Mouse (Mus musculus): ENCODE results near the gene Hcrt. TPM values are rescaled to one million over a fixed set of nuclear protein-coding genes. Genes with fewer than 3 reads are reported as not detected.
"Not testable (repeated sequence)": the region's sequence is repeated elsewhere in the genome, so short reads cannot be mapped to it uniquely, and the experiment has no call there.

Gene Hcrt
- 0.38 and 1.3 TPM in 2 replicates for polyA plus RNA-seq (2015; fragmentation: Nextera tagmentation; extraction: Ambion mirVana)

DNA sequence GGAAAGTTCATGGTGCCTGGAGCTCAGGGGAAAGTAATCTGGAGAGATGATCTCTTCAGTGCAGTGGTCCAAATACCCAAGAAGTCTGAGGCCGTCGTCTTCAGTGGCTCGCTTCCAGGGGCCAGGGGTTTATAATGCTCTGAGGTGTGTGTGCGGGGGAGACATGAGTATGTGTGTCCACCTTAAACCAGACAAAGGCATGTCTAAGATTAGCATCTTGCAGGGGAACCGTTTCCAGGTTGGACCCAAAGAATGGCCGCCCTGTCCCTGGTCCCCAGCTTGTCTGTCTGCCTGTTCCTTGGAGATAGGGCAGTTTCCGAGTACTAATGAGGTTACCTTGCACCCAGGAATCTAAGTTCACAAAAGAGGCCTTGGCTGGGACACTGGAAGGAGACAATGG lies at the start of gene Hcrt:
Gene Hcrt, minus strand, starts transcription at position 101 of the 400 bp plus-strand sequence.
- Histone ChIP-seq H3K36me3 (no peaks in the 10 kb centered on the region), H3K4me3 (peak within 1 kb of the TSS; percentile 43), H3K9me3 (no peaks in the 10 kb centered on the region), H3K27ac (replicated peaks) (peak within 1 kb of the TSS; percentile 61), H3K27me3 (no peaks in the 10 kb centered on the region), H3K9ac (peak within 1 kb of the TSS; percentile 47), H3K4me1 (replicated peaks) (peaks cover 35% of the 10 kb centered on the region), H3K4me2 (peak within 1 kb of the TSS; percentile 65)
- ATAC-seq (ENCODE audit: low FRiP score, low read depth) = no peak
- 91% methylated on average over 7 of the region's 7 CpGs for WGBS

DNA sequence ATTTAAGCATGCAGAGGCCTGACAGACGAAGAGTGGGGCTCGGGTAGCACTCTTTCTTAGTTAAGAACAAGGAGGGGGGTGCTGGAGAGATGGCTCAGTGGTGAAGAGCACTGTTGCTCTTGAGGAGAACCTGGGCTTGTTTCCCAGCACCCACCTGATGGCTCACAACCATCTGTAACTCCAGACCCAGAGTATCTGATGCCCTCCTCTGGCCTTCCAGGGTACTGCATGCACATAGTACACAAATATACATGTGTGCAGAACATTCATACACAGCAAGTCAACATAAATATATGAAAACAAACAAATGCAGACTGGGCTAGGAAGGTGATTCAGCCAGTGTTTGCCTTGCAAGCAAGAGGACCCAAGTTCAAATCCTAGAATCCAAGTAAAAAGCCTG lies 48.4 kb upstream of the Hcrt start:
- Histone ChIP-seq H3K36me3 (no peaks in the 10 kb centered on the region), H3K4me2 (no peak overlapping the region), H3K4me3 (no peak overlapping the region), H3K9ac (no peak overlapping the region), H3K4me1 (replicated peaks) (no peaks in the 10 kb centered on the region), H3K27me3 (no peaks in the 10 kb centered on the region), H3K9me3 (no peaks in the 10 kb centered on the region), H3K27ac (replicated peaks) (no peak overlapping the region)
- ATAC-seq (ENCODE audit: low FRiP score, low read depth) = no peak
- 98% methylated on average over 2 of the region's 2 CpGs for WGBS

GRCm38 (mm10) chr11:100810516-100810915 lies 47.8 kb upstream of the Hcrt start:
- no peak overlapping the region for H3K4me2 ChIP-seq
- no peak for ATAC-seq (ENCODE audit: low FRiP score, low read depth)
- H3K4me3 ChIP-seq = no peak overlapping the region
- no peak overlapping the region for H3K9ac ChIP-seq
- H3K4me1 ChIP-seq (replicated peaks) = no peaks in the 10 kb centered on the region
- WGBS = 89% methylated on average over 9 of the region's 9 CpGs
- H3K36me3 ChIP-seq = no peaks in the 10 kb centered on the region
- H3K27ac ChIP-seq (replicated peaks) = no peak overlapping the region
- no peaks in the 10 kb centered on the region for H3K27me3 ChIP-seq
- H3K9me3 ChIP-seq = no peaks in the 10 kb centered on the region

DNA sequence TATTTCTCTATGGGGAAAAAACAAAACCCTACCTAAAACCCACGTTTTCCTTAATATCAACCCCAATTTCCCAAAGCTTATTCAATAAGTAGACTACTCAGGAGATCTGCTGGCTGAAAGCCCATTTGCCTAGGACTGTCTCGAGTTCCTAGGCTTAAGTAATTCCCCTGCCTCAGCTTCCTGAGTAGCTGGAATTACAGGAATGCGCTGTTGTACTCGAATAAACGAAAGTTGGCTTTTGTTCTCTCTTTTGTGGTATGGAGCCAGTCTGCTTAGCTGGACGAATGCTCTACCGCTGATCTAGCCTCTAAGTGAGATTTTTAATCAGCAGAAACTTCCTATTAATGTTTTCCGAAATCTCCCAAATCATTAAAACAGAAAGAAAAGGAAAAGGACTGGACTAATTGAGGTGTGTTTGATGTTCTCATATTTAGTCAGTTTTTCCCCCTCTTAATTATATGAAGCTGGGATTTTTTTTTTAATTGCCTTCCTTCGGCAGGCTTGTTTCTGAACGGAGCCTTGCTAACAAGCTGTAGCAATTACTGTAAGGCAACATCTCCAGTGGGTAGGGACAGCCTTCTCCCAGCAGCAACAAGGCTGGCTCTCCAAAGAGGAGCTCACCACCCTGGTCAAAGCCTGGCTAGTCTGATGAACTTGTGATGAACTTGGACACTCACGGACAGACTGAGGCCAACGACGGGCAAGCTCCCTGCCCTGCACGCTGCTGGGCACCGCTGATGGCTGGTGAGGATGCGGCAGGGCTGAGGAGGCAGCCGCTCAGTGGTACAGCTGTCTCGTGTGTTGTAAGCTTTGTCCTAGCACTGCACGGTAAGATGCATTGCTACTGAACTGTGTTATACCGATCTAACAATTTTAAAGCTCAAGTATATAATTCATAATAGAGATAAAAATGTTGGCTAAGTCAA lies 43.9 kb upstream of the Hcrt start:
- Histone ChIP-seq H3K4me3 (no peak overlapping the region), H3K27me3 (no peaks in the 10 kb centered on the region), H3K36me3 (peaks cover 27% of the 10 kb centered on the region), H3K4me1 (replicated peaks) (no peaks in the 10 kb centered on the region), H3K4me2 (no peak overlapping the region), H3K9me3 (no peaks in the 10 kb centered on the region), H3K27ac (replicated peaks) (no peak overlapping the region), H3K9ac (no peak overlapping the region)
- 75% methylated on average over 20 of the region's 20 CpGs for WGBS
- no peak for ATAC-seq (ENCODE audit: low FRiP score, low read depth)

DNA sequence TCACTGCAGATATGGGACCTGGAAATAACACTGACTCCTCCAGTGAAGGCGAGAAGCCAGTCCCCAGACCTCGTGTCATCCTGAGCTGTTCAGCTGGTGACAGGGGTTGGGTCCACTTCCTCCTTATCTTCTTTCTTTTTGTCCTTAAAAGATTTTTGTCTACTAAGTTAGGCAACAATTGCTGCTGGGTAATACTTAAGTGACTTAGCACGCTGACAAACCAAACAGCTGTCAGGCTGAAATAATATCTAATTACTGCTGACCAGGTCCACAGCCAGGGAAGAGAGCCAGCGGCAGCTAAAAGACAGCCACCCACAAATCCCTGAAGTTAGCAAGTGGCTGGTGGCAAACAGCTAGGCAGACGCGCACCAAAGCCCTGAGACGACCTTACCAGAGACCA lies 42.8 kb upstream of the Hcrt start:
- WGBS = 85% methylated on average over 7 of the region's 7 CpGs

DNA sequence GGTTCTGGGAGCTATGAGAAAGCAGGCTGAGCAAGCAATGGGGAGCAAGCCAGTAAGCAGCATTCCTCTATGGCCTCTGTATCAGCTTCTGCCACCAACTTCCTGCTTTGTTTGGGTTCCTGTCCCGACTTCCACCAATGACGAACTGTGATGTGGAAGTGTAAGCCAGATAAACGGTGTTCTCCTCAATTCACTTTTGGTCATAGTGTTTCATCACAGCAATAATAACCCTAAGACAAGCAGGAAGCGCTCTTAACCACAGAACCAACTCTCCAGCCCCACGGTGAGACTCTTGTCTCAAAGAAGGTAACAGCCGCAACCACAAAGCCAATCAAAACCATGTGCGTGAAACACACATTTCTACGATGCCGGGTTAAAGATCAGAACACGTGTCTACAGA lies 41.7 kb upstream of the Hcrt start:
- WGBS = 95% methylated on average over 10 of the region's 10 CpGs
- peaks cover 37% of the 10 kb centered on the region for H3K36me3 ChIP-seq

More for the DNA sequence above, 42.8 kb upstream of the Hcrt start:
- H3K9ac ChIP-seq = no peak overlapping the region
- H3K27me3 ChIP-seq = no peaks in the 10 kb centered on the region
- no peak overlapping the region for H3K4me3 ChIP-seq
- H3K4me1 ChIP-seq (replicated peaks) = no peaks in the 10 kb centered on the region
- no peak overlapping the region for H3K4me2 ChIP-seq
- H3K27ac ChIP-seq (replicated peaks) = no peak overlapping the region
- ATAC-seq (ENCODE audit: low FRiP score, low read depth) = no peak
- no peaks in the 10 kb centered on the region for H3K9me3 ChIP-seq
- H3K36me3 ChIP-seq = peaks cover 37% of the 10 kb centered on the region

GRCm38 (mm10) chr11:100799426-100799825 lies 36.7 kb upstream of the Hcrt start:
- H3K4me1 ChIP-seq (replicated peaks) = no peaks in the 10 kb centered on the region
- no peak for ATAC-seq (ENCODE audit: low FRiP score, low read depth)
- H3K4me2 ChIP-seq = no peak overlapping the region
- no peak overlapping the region for H3K4me3 ChIP-seq
- no peaks in the 10 kb centered on the region for H3K27me3 ChIP-seq
- H3K9ac ChIP-seq = no peak overlapping the region
- no peaks in the 10 kb centered on the region for H3K9me3 ChIP-seq
- peaks cover 43% of the 10 kb centered on the region for H3K36me3 ChIP-seq
- WGBS = 59% methylated on average over 5 of the region's 5 CpGs
- H3K27ac ChIP-seq (replicated peaks) = no peak overlapping the region

More for the DNA sequence above, 41.7 kb upstream of the Hcrt start:
- Histone ChIP-seq H3K9me3 (no peaks in the 10 kb centered on the region), H3K27me3 (no peaks in the 10 kb centered on the region), H3K9ac (no peak overlapping the region), H3K27ac (replicated peaks) (no peak overlapping the region), H3K4me2 (no peak overlapping the region), H3K4me1 (replicated peaks) (no peaks in the 10 kb centered on the region), H3K4me3 (no peak overlapping the region)
- no peak for ATAC-seq (ENCODE audit: low FRiP score, low read depth)

DNA sequence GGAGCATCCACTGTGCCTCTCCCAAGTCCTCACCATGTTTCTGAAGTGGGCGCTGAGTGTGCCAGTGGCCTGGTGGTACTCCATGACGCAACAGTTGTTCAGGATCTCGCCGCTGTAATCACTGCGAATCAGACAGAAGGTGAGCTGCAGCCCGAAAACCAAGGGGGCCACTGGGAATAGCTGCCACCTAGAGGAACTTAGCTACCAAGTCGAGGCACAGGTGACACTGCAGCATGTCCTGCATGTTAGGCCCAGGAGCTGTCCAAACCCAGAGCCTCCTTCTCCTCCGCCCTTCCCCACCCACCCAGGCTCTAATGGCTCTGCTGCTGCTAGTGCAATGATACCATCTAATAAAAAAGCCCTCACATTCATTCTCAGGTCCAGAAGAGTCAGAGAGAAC lies 33.9 kb upstream of the Hcrt start:
- Histone ChIP-seq H3K4me3 (no peak overlapping the region), H3K4me2 (no peak overlapping the region), H3K4me1 (replicated peaks) (no peaks in the 10 kb centered on the region), H3K36me3 (peaks cover 19% of the 10 kb centered on the region), H3K9me3 (no peaks in the 10 kb centered on the region), H3K27ac (replicated peaks) (no peak overlapping the region), H3K27me3 (no peaks in the 10 kb centered on the region), H3K9ac (no peak overlapping the region)
- no peak for ATAC-seq (ENCODE audit: low FRiP score, low read depth)
- 74% methylated on average over 8 of the region's 8 CpGs for WGBS

DNA sequence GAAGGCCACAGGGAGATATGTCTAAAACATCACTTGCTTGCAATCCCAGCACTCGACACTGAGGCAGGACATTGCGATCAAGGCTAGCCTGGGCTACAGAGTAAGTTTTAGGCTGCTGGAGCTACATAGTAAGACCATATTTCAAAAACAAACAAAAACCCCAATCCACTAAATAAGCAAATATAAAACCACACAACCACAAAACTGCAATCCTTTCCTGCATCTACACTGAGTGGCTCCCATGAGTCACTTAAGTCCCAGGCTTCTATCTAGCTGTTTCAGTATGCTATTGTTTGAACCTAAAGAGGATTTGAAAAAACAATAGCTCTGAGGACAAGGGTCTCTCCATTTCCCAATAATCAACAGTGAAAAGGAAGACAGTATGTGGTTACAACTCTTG lies 32.7 kb upstream of the Hcrt start:
- no peak overlapping the region for H3K9ac ChIP-seq
- ATAC-seq (ENCODE audit: low FRiP score, low read depth) = no peak
- 93% methylated on average over 2 of the region's 2 CpGs for WGBS
- no peaks in the 10 kb centered on the region for H3K4me1 ChIP-seq (replicated peaks)
- peaks cover 10% of the 10 kb centered on the region; the same call in 1 of the 2 replicates for H3K36me3 ChIP-seq
- H3K4me2 ChIP-seq = no peak overlapping the region
- H3K27me3 ChIP-seq = no peaks in the 10 kb centered on the region
- H3K27ac ChIP-seq (replicated peaks) = no peak overlapping the region
- no peak overlapping the region for H3K4me3 ChIP-seq
- H3K9me3 ChIP-seq = no peaks in the 10 kb centered on the region

DNA sequence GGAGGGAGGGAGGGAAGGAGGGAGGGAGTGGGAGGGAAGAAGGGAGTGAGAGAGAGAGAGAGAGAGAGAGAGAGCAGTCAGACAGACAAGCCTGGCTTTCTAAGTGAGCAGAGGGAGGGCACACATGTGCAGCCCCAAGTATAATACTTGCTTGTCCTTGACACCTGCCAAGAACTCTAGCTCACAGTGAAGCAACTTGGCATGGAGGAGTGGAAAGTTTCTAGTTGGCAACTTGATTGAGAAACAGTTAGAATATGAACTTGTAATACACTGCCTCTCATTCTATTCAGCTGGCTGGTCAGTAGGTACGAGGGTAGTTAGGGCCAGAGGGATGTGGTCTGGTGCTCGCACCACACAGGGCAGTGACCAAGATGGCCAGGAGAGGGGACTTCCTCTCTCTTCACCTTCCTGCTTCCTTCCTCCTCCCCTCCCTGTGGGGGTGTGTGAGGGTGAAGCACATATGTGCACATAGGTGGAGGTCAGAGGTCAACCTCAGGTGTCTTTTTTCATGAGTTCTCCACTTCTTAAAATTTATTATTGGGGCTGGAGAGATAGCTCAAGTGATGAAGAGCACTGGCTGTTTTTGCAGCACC lies 28.8 kb upstream of the Hcrt start:
- H3K4me3 ChIP-seq = no peak overlapping the region
- H3K9me3 ChIP-seq = no peaks in the 10 kb centered on the region
- peaks cover 32% of the 10 kb centered on the region for H3K36me3 ChIP-seq
- no peak overlapping the region for H3K9ac ChIP-seq
- no peaks in the 10 kb centered on the region for H3K27me3 ChIP-seq
- WGBS = 95% methylated on average over 2 of the region's 2 CpGs
- H3K4me2 ChIP-seq = no peak overlapping the region
- ATAC-seq (ENCODE audit: low FRiP score, low read depth) = no peak
- no peaks in the 10 kb centered on the region for H3K4me1 ChIP-seq (replicated peaks)
- H3K27ac ChIP-seq (replicated peaks) = no peak overlapping the region

- WGBS = 81% methylated on average over 9 of the region's 9 CpGs
- not testable (repeated sequence) for H3K4me3 ChIP-seq; H3K27me3 ChIP-seq; H3K4me2 ChIP-seq; H3K27ac ChIP-seq (replicated peaks); H3K9ac ChIP-seq; ATAC-seq (ENCODE audit: low FRiP score, low read depth); H3K4me1 ChIP-seq (replicated peaks); H3K9me3 ChIP-seq
- H3K36me3 ChIP-seq = peaks cover 27% of the 10 kb centered on the region
Measured at GRCm38 (mm10) chr11:100790644-100791043, 27.9 kb upstream of the Hcrt start.

- Histone ChIP-seq H3K4me3 (no peak overlapping the region), H3K27ac (replicated peaks) (no peak overlapping the region), H3K9ac (no peak overlapping the region), H3K36me3 (peaks cover 25% of the 10 kb centered on the region), H3K4me2 (no peak overlapping the region), H3K4me1 (replicated peaks) (no peaks in the 10 kb centered on the region), H3K9me3 (no peaks in the 10 kb centered on the region), H3K27me3 (no peaks in the 10 kb centered on the region)
- ATAC-seq (ENCODE audit: low FRiP score, low read depth) = no peak
- 86% methylated on average over 3 of the region's 3 CpGs for WGBS
Measured at GRCm38 (mm10) chr11:100789702-100790101, 27.0 kb upstream of the Hcrt start.

All from hindbrain, embryonic 15.5 days (tissue).